Mouse (Mus musculus) adrenal gland, adult (tissue): ENCODE results near the gene Cfl1.

Source experiments
- DNase-seq, 2 experiments: peaks; one replicate each; pipeline ENCODE4 v3.0.0; 2022 to 2023; ENCODE audit warnings: low spot score in 1 of 2; ENCODE audit not compliant: inconsistent age in 2 of 2

The Cfl1 gene

GRCm38 (mm10) chr19:5490313-5490897 lies at the start of gene Cfl1:
Gene Cfl1, plus strand, starts transcription at chr19:5490455.
- DNase-seq: peak; percentile 96 to 98

GRCm38 (mm10) chr19:5444371-5444908 lies 45.8 kb upstream of the Cfl1 start:
- DNase-seq: no peak

- DNase-seq: no peak
These were observed 45.3 kb upstream of the Cfl1 start for GRCm38 (mm10) chr19:5444954-5445353.

- DNase-seq: no peak
These were observed 44.5 kb upstream of the Cfl1 start for GRCm38 (mm10) chr19:5445747-5446146.

GRCm38 (mm10) chr19:5447515-5448353 lies 42.5 kb upstream of the Cfl1 start, which contains the start of gene Fosl1:
Gene Fosl1, plus strand, starts transcription at chr19:5447547.
- DNase-seq: peak; percentile 78 to 91

GRCm38 (mm10) chr19:5448354-5449150 lies 41.7 kb upstream of the Cfl1 start:
- DNase-seq: peak; percentile 65 to 74

- DNase-seq: no peak
These were observed 40.6 kb upstream of the Cfl1 start for GRCm38 (mm10) chr19:5449673-5450072.

- no peak for DNase-seq
These were observed 38.5 kb upstream of the Cfl1 start for GRCm38 (mm10) chr19:5451766-5452165.

GRCm38 (mm10) chr19:5455037-5455436 lies 35.2 kb upstream of the Cfl1 start:
- DNase-seq: no peak

- DNase-seq: no peak
These were observed 34.7 kb upstream of the Cfl1 start for GRCm38 (mm10) chr19:5455568-5455967.

GRCm38 (mm10) chr19:5456241-5456921 lies 33.9 kb upstream of the Cfl1 start:
- DNase-seq: no peak

GRCm38 (mm10) chr19:5456922-5457745 lies 33.1 kb upstream of the Cfl1 start:
- peak; percentile 96 to 99 for DNase-seq

GRCm38 (mm10) chr19:5457746-5458442 lies 32.4 kb upstream of the Cfl1 start, which contains the start of gene Ccdc85b:
Gene Ccdc85b, minus strand, starts transcription at chr19:5457894.
- no peak for DNase-seq

- DNase-seq: no peak
These were observed 31.2 kb upstream of the Cfl1 start for GRCm38 (mm10) chr19:5459019-5459418.

- no peak for DNase-seq
These were observed 30.4 kb upstream of the Cfl1 start for GRCm38 (mm10) chr19:5459896-5460295.

GRCm38 (mm10) chr19:5460465-5460911 lies 29.8 kb upstream of the Cfl1 start, which contains the start of gene Fibp:
Gene Fibp, plus strand, starts transcription at chr19:5460615.
- peak; percentile 90 to 97 for DNase-seq

- no peak for DNase-seq
These were observed 28.8 kb upstream of the Cfl1 start for GRCm38 (mm10) chr19:5461411-5461810.

GRCm38 (mm10) chr19:5463212-5463611 lies 27.0 kb upstream of the Cfl1 start:
- DNase-seq: no peak
